Mouse (Mus musculus) embryonic facial prominence, embryonic 15.5 days (tissue): ENCODE measurements around the gene Coro6. TPM values are rescaled to one million over a fixed set of nuclear protein-coding genes. Genes with fewer than 3 reads are reported as not detected.

Source experiments
- ATAC-seq: fragments of 200-750 bp; cut with Nextera tagmentation; 2 replicates; pipeline ENCODE4 v1.8.0; 2017; ENCODE audit warnings: low read depth, moderate TSS enrichment; ENCODE audit not compliant: insufficient number of reproducible peaks, low FRiP score, low TSS enrichment
- H3K27ac ChIP-seq: fragments of 300-500 bp; sonication (generic); replicated peaks from 2 replicates; pipeline ENCODE4 v1.5.1; 2015; ENCODE audit warnings: mild to moderate bottlenecking, inconsistent platforms
- H3K27me3 ChIP-seq: fragments of 300-500 bp; sonication (generic); 2 replicates; pipeline ENCODE4 v1.6.1; 2015; ENCODE audit warnings: inconsistent platforms
- H3K36me3 ChIP-seq: fragments of 300-500 bp; sonication (generic); 2 replicates; pipeline ENCODE4 v1.6.1; 2015; ENCODE audit warnings: mild to moderate bottlenecking, inconsistent platforms
- H3K4me1 ChIP-seq: fragments of 300-500 bp; sonication (generic); 2 replicates; pipeline ENCODE4 v1.6.1; 2015; ENCODE audit warnings: inconsistent platforms
- H3K4me2 ChIP-seq: fragments of 300-500 bp; sonication (generic); replicated peaks from 2 replicates; pipeline ENCODE4 v1.6.1; 2015; ENCODE audit warnings: mild to moderate bottlenecking, inconsistent platforms
- H3K4me3 ChIP-seq: fragments of 300-500 bp; sonication (generic); replicated peaks from 2 replicates; pipeline ENCODE4 v1.5.1; 2015; ENCODE audit warnings: mild to moderate bottlenecking, inconsistent platforms
- H3K9ac ChIP-seq: fragments of 300-500 bp; sonication (generic); 2 replicates; pipeline ENCODE4 v1.6.1; 2015; ENCODE audit warnings: inconsistent platforms
- H3K9me3 ChIP-seq: fragments of 300-500 bp; sonication (generic); replicated peaks from 2 replicates; pipeline ENCODE4 v1.6.1; 2016; ENCODE audit warnings: inconsistent platforms
- WGBS: fragments of 180-500 bp; shearing (Covaris S2); methylation state at CpG from one replicate; pipeline ENCODE4 v1.1.7; 2015; 5-methylcytosine and 5-hydroxymethylcytosine counted together
- polyA plus RNA-seq: library from polyadenylated mRNA; unstranded; fragments of >200 nt; fragmentation: Nextera tagmentation; extraction: Ambion mirVana; gene quantifications from 2 replicates; pipeline ENCODE4 v1.2.1, GENCODE M21; 2015

The Coro6 gene
- polyA plus RNA-seq, 1 experiment from 2014 or later: 2.4 TPM

DNA sequence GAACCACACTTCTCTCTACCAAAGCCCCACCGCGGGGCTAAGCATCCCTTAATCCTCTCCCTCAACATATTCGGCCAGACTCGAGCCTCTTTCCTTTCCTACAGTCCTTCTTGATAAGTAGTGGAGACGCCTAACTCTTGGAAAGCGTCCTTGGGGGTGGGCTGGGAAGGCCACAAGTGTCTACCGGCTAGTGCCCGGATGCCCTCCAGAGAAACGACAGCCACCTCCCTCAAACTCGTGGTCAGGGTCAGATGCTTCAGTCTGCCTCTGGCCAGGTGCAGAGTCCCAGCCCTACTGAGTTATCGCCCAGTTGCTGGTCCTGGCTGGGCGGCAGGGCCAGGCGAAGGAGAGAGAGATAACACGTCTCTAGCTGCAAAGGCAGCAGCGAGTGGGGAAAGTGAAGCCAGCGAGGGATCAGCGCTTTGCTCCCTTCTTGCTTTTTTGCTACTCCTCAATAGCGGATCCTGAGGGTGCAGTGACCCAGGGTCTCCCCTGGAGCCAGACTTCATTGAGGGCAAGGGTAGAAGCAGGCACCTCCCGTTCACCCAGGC, 52.1 kb downstream of the Coro6 start:
- H3K27ac ChIP-seq: no peak overlapping the region; the same call in 1 of the 2 replicates
- no peak for ATAC-seq
- peak overlapping the region; percentile 16; the same call in 1 of the 2 replicates for H3K9ac ChIP-seq
- peak overlapping the region; percentile 76 for H3K4me3 ChIP-seq
- peaks cover 45% of the 10 kb centered on the region for H3K4me1 ChIP-seq
- 0 out of 2 replicates have a peak, but pooled peaks cover 6% of the 10 kb centered on the region for H3K36me3 ChIP-seq
- 16% methylated on average over 19 of the region's 19 CpGs for WGBS
- H3K27me3 ChIP-seq: peaks cover 34% of the 10 kb centered on the region
- H3K4me2 ChIP-seq: peak overlapping the region; percentile 90
- no peaks in the 10 kb centered on the region for H3K9me3 ChIP-seq

DNA sequence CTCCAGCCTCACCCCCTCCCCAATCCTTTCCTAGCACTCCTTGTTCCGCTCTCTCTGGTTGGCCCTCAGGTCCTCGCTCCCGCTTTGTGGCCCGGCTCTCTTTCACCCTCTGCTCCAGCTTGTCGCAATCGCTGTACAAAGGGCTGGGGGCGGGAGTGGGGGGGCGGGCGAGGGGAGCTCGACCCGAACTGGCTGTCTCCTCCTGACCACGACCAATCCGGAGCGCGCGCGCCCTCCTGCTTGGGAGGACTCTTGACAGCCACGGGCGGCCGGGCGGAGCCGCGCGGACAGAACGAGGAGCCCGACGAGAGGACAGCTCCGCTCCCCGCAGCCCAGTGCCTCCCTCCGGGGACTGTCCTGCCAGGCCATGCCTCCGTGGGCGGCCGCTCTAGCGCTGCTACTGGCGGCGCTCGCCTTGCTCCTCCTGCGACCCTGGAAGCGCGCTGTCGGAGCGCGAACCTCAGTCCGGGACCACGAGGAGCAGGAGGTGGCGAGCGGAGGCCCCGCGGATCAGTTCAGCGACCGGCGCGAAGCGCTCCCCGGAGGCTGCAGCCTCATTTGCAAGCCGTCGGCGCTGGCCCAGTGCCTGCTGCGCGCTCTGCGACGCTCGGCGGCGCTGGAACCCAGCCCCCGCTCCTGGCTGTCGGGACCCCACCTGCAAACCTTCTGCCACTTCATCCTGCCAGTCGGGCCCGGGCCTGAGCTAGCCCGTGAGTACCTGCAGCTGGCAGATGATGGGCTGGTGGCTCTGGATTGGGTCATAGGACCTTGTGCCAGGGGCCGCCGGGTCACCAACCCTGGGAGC, 52.8 kb downstream of the Coro6 start, which contains the start of gene Abhd15:
Abhd15 (plus strand) TSS at position 290 of the 805 bp plus-strand sequence.
- H3K4me3 ChIP-seq: peak within 1 kb of the TSS; percentile 76
- peak within 1 kb of the TSS; percentile 90 for H3K4me2 ChIP-seq
- H3K4me1 ChIP-seq: peaks cover 45% of the 10 kb centered on the region
- ATAC-seq: peak; percentile 27; the same call in 1 of the 2 replicates
- peak within 1 kb of the TSS; percentile 39; the same call in 1 of the 2 replicates for H3K9ac ChIP-seq
- H3K36me3 ChIP-seq: 0 out of 2 replicates have a peak, but pooled peaks cover 3% of the 10 kb centered on the region
- under 1% methylated on average over 72 of the region's 72 CpGs for WGBS
- peak within 1 kb of the TSS; percentile 58 for H3K27ac ChIP-seq
- peaks cover 34% of the 10 kb centered on the region for H3K27me3 ChIP-seq
- no peaks in the 10 kb centered on the region for H3K9me3 ChIP-seq

DNA sequence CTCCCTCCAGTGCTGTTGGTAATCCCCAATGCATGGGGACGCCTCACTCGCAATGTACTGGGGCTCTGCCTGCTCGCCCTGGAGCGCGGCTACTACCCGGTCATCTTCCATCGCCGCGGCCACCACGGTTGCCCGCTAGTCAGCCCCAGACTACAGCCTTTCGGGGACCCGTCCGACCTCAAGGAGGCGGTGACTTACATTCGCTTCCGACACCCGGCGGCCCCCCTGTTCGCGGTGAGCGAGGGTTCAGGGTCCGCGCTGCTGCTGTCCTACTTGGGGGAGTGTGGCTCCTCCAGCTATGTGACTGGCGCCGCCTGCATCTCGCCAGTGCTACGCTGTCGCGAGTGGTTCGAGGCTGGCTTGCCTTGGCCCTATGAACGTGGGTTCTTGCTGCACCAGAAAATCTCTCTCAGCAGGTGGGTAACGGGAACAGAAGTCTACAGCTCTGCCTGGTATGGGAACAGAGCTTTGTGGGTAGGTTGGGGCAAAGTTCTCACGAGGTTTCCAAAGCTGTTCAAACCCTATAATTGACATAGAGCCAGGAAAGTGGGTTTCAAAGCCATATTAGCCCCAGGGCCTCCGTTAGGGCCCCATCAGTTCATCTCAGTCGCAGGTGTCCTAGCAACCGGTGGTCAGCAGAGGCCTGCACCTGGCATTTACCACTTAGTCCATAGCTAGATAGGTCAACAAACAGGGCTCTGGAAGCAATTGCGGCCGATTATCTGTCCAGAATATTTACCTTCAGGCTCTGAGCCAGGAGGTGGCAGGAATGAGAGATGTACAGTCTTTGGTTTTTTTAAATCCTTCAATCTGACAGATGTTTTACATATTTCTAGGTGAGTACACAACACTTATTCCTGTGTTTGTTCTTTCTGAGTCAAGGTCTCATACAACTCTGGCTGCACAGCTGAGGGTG, 53.7 kb downstream of the Coro6 start, which contains the start of gene Trp53i13:
Trp53i13 (minus strand) TSS at position 344 of the 916 bp plus-strand sequence.
- WGBS: 6% methylated on average over 39 of the region's 39 CpGs
- Histone ChIP-seq H3K27me3 (peaks cover 34% of the 10 kb centered on the region), H3K9ac (peak within 1 kb of the TSS; percentile 31; the same call in 1 of the 2 replicates), H3K4me2 (peak within 1 kb of the TSS; percentile 90), H3K4me1 (peaks cover 48% of the 10 kb centered on the region), H3K36me3 (no peaks in the 10 kb centered on the region), H3K4me3 (peak within 1 kb of the TSS; percentile 76), H3K27ac (no peak within 1 kb of the TSS; the same call in 1 of the 2 replicates), H3K9me3 (no peaks in the 10 kb centered on the region)
- ATAC-seq: no peak

DNA sequence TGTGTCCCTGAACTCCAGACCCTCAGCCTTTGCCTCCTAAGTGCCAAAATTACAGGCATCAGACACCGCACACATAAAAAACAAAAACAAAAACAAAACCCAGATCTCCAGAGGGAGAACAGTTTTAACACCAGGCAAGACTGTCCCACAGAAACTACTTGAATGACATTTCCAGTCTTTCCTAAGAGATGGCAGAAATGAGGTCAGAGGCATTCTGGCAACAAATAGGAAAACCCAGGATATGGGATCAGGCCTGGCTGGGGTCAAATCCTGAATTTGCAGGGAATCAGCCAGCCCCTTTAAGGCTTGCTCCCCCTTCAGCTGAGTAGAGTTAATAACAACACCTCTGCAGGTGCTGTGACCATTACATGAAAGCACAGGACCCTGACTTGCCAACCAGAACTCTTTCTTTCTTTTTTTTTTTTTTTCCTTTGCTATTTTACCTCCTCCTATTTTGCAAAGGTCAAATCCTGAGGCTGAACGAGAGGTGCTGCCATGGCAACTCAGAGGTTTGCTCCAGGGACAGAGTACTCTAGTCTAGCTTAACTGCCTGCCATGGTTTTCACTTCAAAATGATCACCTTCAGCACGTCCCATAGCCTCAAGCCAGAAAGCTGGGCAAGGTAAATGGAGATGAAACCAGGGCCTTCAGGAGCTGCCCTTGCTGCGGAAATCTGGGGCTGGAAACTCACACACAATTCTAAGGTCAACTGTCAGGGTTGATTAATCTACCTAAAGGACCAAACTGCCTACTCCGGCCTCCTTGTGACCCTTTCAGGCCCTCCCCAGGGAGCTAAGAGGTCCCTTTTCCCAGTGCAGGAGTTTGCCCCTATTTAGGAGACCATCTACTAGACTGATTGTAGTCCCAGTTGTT, 54.6 kb downstream of the Coro6 start:
- Histone ChIP-seq H3K4me3 (no peak overlapping the region), H3K4me2 (no peak overlapping the region), H3K4me1 (peaks cover 43% of the 10 kb centered on the region), H3K9me3 (no peaks in the 10 kb centered on the region), H3K9ac (no peak overlapping the region), H3K27ac (no peak overlapping the region), H3K36me3 (no peaks in the 10 kb centered on the region), H3K27me3 (peaks cover 34% of the 10 kb centered on the region)
- ATAC-seq: no peak
- 65% methylated on average over 5 of the region's 5 CpGs for WGBS

DNA sequence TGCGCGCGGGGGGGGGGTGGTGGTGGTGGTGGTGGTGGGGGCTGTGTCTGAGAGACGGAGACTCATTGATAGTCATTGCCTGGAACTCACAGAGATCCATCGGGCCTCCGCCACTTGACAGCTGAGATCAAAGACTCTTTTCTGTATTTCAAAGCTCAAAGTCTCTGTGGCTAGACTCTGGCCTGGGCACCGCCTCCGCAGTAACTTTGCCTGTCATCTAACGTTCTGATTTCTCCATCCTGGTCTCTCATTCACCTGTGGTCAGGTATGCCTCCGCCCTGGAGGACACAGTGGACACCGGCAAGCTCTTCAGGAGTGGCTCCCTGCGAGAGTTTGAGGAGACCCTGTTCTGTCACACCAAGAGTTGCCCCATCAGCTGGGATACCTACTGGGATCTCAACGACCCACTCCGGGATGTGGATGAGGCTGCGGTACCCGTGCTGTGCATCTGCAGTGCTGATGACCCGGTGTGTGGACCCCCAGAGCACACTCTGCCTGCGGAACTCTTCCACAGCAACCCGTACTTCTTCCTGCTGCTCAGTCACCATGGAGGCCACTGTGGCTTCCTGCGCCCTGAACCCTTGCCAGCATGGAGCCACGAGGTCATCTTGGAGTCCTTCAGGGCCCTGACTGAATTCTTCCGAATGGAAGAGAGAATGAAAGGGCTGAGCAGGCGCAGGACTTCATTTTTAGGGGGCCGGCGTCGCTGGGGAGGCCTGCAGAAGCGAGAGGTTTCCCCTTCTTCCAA, 56.0 kb downstream of the Coro6 start:
- Histone ChIP-seq H3K36me3 (no peaks in the 10 kb centered on the region), H3K4me2 (no peak overlapping the region), H3K4me3 (no peak overlapping the region), H3K27ac (0 out of 2 replicates have a peak overlapping the region, but pooled peaks have one; percentile 13), H3K4me1 (peaks cover 36% of the 10 kb centered on the region), H3K27me3 (peaks cover 34% of the 10 kb centered on the region), H3K9ac (no peak overlapping the region), H3K9me3 (no peaks in the 10 kb centered on the region)
- 78% methylated on average over 27 of the region's 27 CpGs for WGBS
- no peak for ATAC-seq

DNA sequence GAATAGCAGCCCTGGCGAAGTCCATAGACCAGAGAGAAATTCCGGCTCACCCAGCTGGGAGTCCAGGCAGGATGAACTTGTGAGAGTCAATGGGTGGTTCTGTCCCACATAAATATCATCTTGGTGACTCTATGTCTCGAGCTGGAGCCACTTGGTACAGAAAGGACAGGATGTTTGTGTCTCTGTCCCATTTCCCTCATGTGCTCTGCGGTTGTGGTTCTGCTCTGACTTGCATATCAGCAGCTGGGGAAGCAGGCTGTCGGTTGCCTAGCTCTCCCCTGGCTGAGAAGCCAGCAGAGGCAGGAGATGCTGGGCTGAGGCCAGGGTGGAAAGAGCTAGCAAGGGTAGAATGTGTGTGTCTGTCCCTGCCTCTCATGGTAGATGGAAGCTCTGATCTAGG, 56.8 kb downstream of the Coro6 start, which contains the start of gene Gm10392:
Gm10392 (minus strand) TSS at position 156 of the 400 bp plus-strand sequence.
- H3K4me3 ChIP-seq: no peak within 1 kb of the TSS
- ATAC-seq: no peak
- H3K9ac ChIP-seq: no peak within 1 kb of the TSS
- no peaks in the 10 kb centered on the region for H3K9me3 ChIP-seq
- H3K27me3 ChIP-seq: peaks cover 34% of the 10 kb centered on the region
- peak within 1 kb of the TSS; percentile 13; the same call in 1 of the 2 replicates for H3K27ac ChIP-seq
- no peak within 1 kb of the TSS for H3K4me2 ChIP-seq
- peaks cover 30% of the 10 kb centered on the region for H3K4me1 ChIP-seq
- 62% methylated on average over 5 of the region's 5 CpGs for WGBS
- no peaks in the 10 kb centered on the region for H3K36me3 ChIP-seq

Other genes starting within 250 kb of the Coro6 start
- gene Ssh2, start 246.1 kb upstream of the Coro6 start, polyA plus RNA-seq: 8.2 and 9.5 TPM in 2 replicates
- gene Ankrd13b, start 27.3 kb downstream of the Coro6 start, polyA plus RNA-seq: 8.9 and 10.4 TPM in 2 replicates
- gene Git1, start 31.2 kb downstream of the Coro6 start, polyA plus RNA-seq: 11.7 and 12.5 TPM in 2 replicates
- 3.5 and 3.9 TPM in 2 replicates for gene Abhd15, start 52.7 kb downstream of the Coro6 start, polyA plus RNA-seq
- 61.8 and 63.9 TPM in 2 replicates for gene Trp53i13, start 53.6 kb downstream of the Coro6 start, polyA plus RNA-seq
- gene Gm10392, start 56.8 kb downstream of the Coro6 start, polyA plus RNA-seq: 0.29 and 0.39 TPM in 2 replicates
- gene Taok1, start 145.4 kb downstream of the Coro6 start, polyA plus RNA-seq: 13.7 and 15.1 TPM in 2 replicates
- 5.1 and 5.2 TPM in 2 replicates for gene Nufip2, start 223.7 kb downstream of the Coro6 start, polyA plus RNA-seq